Mouse (Mus musculus) CH12.LX (cell line): ENCODE measurements around the gene Bysl. TPM values are rescaled to one million over a fixed set of nuclear protein-coding genes. Genes with fewer than 3 reads are reported as not detected.

Experiments
- DNase-seq: peaks from one replicate; pipeline ENCODE4 v3.0.0-alpha.2; 2013; ENCODE audit errors: extremely low read depth
- H3K27ac ChIP-seq: 2 replicates; pipeline ENCODE4 v1.5.1; 2012; ENCODE audit warnings: low read depth, mild to moderate bottlenecking, control low read depth, moderate library complexity; ENCODE audit not compliant: insufficient read depth
- H3K27me3 ChIP-seq: replicated peaks from 2 replicates; pipeline ENCODE3; 2012; ENCODE audit warnings: inconsistent platforms
- H3K36me3 ChIP-seq, 2 experiments: replicated peaks in 1 of 2; 2 replicates each; pipeline versions ENCODE3 to v1.6.1; 2012; ENCODE audit warnings: inconsistent platforms in 1 of 2, low read length in 1 of 2, mild to moderate bottlenecking in 1 of 2, mixed read lengths in 1 of 2, moderate library complexity in 1 of 2; ENCODE audit not compliant: control insufficient read depth in 1 of 2, insufficient read depth in 1 of 2
- H3K4me1 ChIP-seq, 2 experiments: 2 replicates each; pipeline ENCODE4 v1.6.1; 2012; ENCODE audit warnings: inconsistent platforms in 1 of 2, moderate library complexity in 1 of 2; ENCODE audit not compliant: insufficient read depth in 2 of 2, control insufficient read depth in 1 of 2
- H3K4me2 ChIP-seq: 2 replicates; pipeline ENCODE4 v1.6.1; 2012; ENCODE audit warnings: low read depth, mild to moderate bottlenecking, control low read depth; ENCODE audit not compliant: poor library complexity, insufficient read depth, severe bottlenecking
- H3K4me3 ChIP-seq, 3 experiments: fragments of 150-350 bp in 1 of 3; sonication (generic) in 1 of 3; replicated peaks in 1 of 3; 2 replicates each; pipeline versions ENCODE3 to v1.5.1; 2011 to 2012; ENCODE audit warnings: low read depth in 2 of 3, low read length in 2 of 3, mild to moderate bottlenecking in 2 of 3, moderate library complexity in 2 of 3, control low read depth in 1 of 3, improper control_type of control experiment in 1 of 3, inconsistent platforms in 1 of 3, mixed read lengths in 1 of 3; ENCODE audit not compliant: poor library complexity in 1 of 3
- H3K79me2 ChIP-seq: replicated peaks from 2 replicates; pipeline ENCODE4 v1.6.1; 2012; ENCODE audit warnings: mild to moderate bottlenecking, moderate library complexity; ENCODE audit not compliant: control insufficient read depth, poor library complexity, insufficient read depth, severe bottlenecking; ENCODE audit errors: extremely low read depth
- H3K9ac ChIP-seq: 2 replicates; pipeline ENCODE4 v1.6.1; 2012; ENCODE audit warnings: low read depth, mild to moderate bottlenecking, control low read depth, moderate library complexity; ENCODE audit not compliant: insufficient read depth
- H3K9me3 ChIP-seq: replicated peaks from 2 replicates; pipeline ENCODE3; 2012; ENCODE audit warnings: low read length, inconsistent platforms, mixed read lengths
- CHD1 ChIP-seq: IDR thresholded peaks from 2 replicates; pipeline ENCODE4 v1.6.1; 2012; ENCODE audit warnings: low read depth, low read length, improper control_type of control experiment, inconsistent platforms
- CHD2 ChIP-seq: IDR thresholded peaks from 2 replicates; pipeline ENCODE4 v1.6.1; 2011; ENCODE audit warnings: low read length, improper control_type of control experiment
- ELF1 ChIP-seq: IDR thresholded peaks from 2 replicates; pipeline ENCODE4 v1.6.1; 2014; ENCODE audit warnings: low read depth, mild to moderate bottlenecking, inconsistent platforms, low read length, improper control_type of control experiment
- EP300 ChIP-seq: IDR thresholded peaks from 2 replicates; pipeline ENCODE4 v1.6.1; 2011; ENCODE audit warnings: low read length, improper control_type of control experiment
- GABPA ChIP-seq: IDR thresholded peaks from 2 replicates; pipeline ENCODE4 v1.6.1; 2012; ENCODE audit warnings: low read depth, low read length, improper control_type of control experiment, inconsistent platforms; ENCODE audit not compliant: insufficient replicate concordance
- JUN ChIP-seq: IDR thresholded peaks from 2 replicates; pipeline ENCODE4 v1.6.1; 2011; ENCODE audit warnings: low read depth, mild to moderate bottlenecking, low read length, improper control_type of control experiment, moderate library complexity; ENCODE audit not compliant: insufficient read depth
- KAT2A ChIP-seq: IDR thresholded peaks from 2 replicates; pipeline ENCODE4 v1.6.1; 2012; ENCODE audit warnings: low read length, improper control_type of control experiment, inconsistent platforms; ENCODE audit not compliant: insufficient replicate concordance
- MAFK ChIP-seq: IDR thresholded peaks from 2 replicates; pipeline ENCODE4 v1.6.1; 2011; ENCODE audit warnings: low read length, improper control_type of control experiment; ENCODE audit not compliant: insufficient replicate concordance
- MEF2A ChIP-seq: IDR thresholded peaks from 2 replicates; pipeline ENCODE4 v1.6.1; 2014; ENCODE audit warnings: low read depth, mild to moderate bottlenecking, inconsistent platforms, low read length, improper control_type of control experiment, borderline replicate concordance
- MYC ChIP-seq: IDR thresholded peaks from 2 replicates; pipeline ENCODE4 v1.6.1; 2011; ENCODE audit warnings: low read depth, mild to moderate bottlenecking, improper control_type of control experiment, low read length
- NELFE ChIP-seq: IDR thresholded peaks from 2 replicates; pipeline ENCODE4 v1.6.1; 2011; ENCODE audit warnings: low read depth, low read length, improper control_type of control experiment
- PAX5 ChIP-seq: IDR thresholded peaks from 2 replicates; pipeline ENCODE4 v1.6.1; 2012; ENCODE audit warnings: low read length, inconsistent platforms, mixed read lengths
- POLR2AphosphoS2 ChIP-seq: IDR thresholded peaks from 2 replicates; pipeline ENCODE4 v1.6.1; 2011; ENCODE audit warnings: low read depth, low read length, improper control_type of control experiment
- RAD21 ChIP-seq: IDR thresholded peaks from 2 replicates; pipeline ENCODE4 v1.6.1; 2011; ENCODE audit warnings: low read depth, mild to moderate bottlenecking, low read length, improper control_type of control experiment, moderate library complexity
- TBP ChIP-seq: conservative IDR thresholded peaks from 2 replicates; pipeline ENCODE4 v1.6.1; 2011; ENCODE audit warnings: low read depth, low read length, improper control_type of control experiment
- ZKSCAN1 ChIP-seq: IDR thresholded peaks from 2 replicates; pipeline ENCODE4 v1.6.1; 2012; ENCODE audit warnings: low read depth, inconsistent platforms, low read length, improper control_type of control experiment, borderline replicate concordance
- ZMIZ1 ChIP-seq: IDR thresholded peaks from 2 replicates; pipeline ENCODE4 v1.6.1; 2012; ENCODE audit warnings: low read depth, mild to moderate bottlenecking, inconsistent platforms, low read length, improper control_type of control experiment
- dilution Hi-C: fragments of 300-500 bp; cut with MboI; formaldehyde crosslinking; loops from 2 replicates; pipeline ENCODE4 v1.14.3; 2020; ENCODE audit warnings: low sequenced_read_pairs; ENCODE audit not compliant: extremely low pct_unique_long_range_greater_than_20kb, extremely low pct_ligation_motif_present
- in situ Hi-C: fragments of 300-500 bp; cut with MboI; formaldehyde crosslinking; loops from 3 replicates; pipeline ENCODE4 v1.14.3; 2019; ENCODE audit warnings: low sequenced_read_pairs, low pct_ligation_motif_present, low pct_unique_long_range_greater_than_20kb, mixed read lengths
- polyA plus RNA-seq: library from polyadenylated mRNA; unstranded; fragments of >175 nt; gene quantifications from 2 replicates; pipeline ENCODE4 v1.2.1, GENCODE M21; 2012; ENCODE audit warnings: low read depth; ENCODE audit not compliant: insufficient read length
- total RNA-seq, 2 experiments: library from RNA; depleted of rRNA; stranded (reverse); fragments of 300-350 nt in 1 of 2; fragments of >200 nt in 1 of 2; gene quantifications; 2 replicates each; pipeline ENCODE4 v1.2.3; 2012 to 2014

Gene Bysl
- total and polyA plus RNA-seq, 3 experiments, result 24.0 to 60.5 (median 28.0) TPM

- H3K4me1 ChIP-seq, result no peaks in the 10 kb centered on the region
- H3K27me3 ChIP-seq, result peaks cover 7% of the 10 kb centered on the region
- H3K9me3 ChIP-seq, result no peaks in the 10 kb centered on the region
- no peak overlapping the region for H3K27ac ChIP-seq
- TF ChIP-seq KAT2A (no peak), MYC (no peak), JUN (no peak), NELFE (no peak), MEF2A (no peak), ZMIZ1 (no peak), MAFK (no peak), CHD1 (no peak)
- no peak for DNase-seq
- H3K36me3 ChIP-seq, result no peaks in the 10 kb centered on the region
- in situ Hi-C loops, result no loop called here
- H3K4me3 ChIP-seq, result no peak overlapping the region
- dilution Hi-C loops, result no loop called here
- H3K79me2 ChIP-seq, result no peaks in the 10 kb centered on the region
- no peak overlapping the region for H3K9ac ChIP-seq
- no peak overlapping the region for H3K4me2 ChIP-seq
These were observed 38.9 kb downstream of the Bysl start for GRCm38 (mm10) chr17:47572436-47572835.

- no peak overlapping the region for H3K4me3 ChIP-seq
- no peak for DNase-seq
- in situ Hi-C loops (no loop called here), dilution Hi-C loops (no loop called here)
- no peak for TF ChIP-seq MEF2A
- TF ChIP-seq EP300, result no peak
- no peak for TF ChIP-seq TBP
- no peak for TF ChIP-seq KAT2A
- no peak for TF ChIP-seq NELFE
- TF ChIP-seq GABPA, result no peak
- TF ChIP-seq MAFK, result no peak
- no peak for TF ChIP-seq PAX5
- TF ChIP-seq ZKSCAN1, result no peak
- TF ChIP-seq ELF1, result no peak
- TF ChIP-seq POLR2AphosphoS2, result no peak
- no peak for TF ChIP-seq RAD21
- TF ChIP-seq CHD2, result no peak
- no peak for TF ChIP-seq JUN
- H3K4me2 ChIP-seq, result no peak overlapping the region
- no peak overlapping the region for H3K9ac ChIP-seq
- no peaks in the 10 kb centered on the region for H3K79me2 ChIP-seq
- H3K27ac ChIP-seq, result no peak overlapping the region
- no peaks in the 10 kb centered on the region for H3K4me1 ChIP-seq
- no peaks in the 10 kb centered on the region for H3K36me3 ChIP-seq
- H3K9me3 ChIP-seq, result no peaks in the 10 kb centered on the region
- peaks cover 7% of the 10 kb centered on the region for H3K27me3 ChIP-seq
These were observed 39.7 kb downstream of the Bysl start for GRCm38 (mm10) chr17:47571621-47572020.
